In the genomic region with DNA sequence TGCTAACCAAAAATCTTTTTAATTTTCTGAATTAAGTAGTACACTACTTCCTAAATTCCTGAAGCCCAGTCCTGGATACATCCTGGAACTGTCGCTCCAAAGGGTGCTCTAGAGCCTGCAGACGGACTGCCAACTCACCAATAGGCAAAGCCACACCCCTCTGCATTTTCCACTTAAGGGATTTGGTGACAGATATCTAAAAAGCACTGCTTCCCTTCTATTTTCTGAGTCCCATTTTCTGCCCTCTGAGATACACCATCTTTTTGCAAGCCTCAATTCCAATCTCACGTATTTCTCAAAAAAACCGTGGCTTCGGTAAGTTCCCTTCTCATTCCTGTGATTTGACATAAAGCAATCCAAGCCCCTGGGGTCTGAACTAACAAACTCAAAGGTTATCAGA, we compare ENCODE assay signal across 8 mouse cellular contexts. TPM values are rescaled to one million over a fixed set of nuclear protein-coding genes. Genes with fewer than 3 reads are reported as not detected.
DNase-seq lines count a peak whose midpoint lies in the region; ATAC-seq and TF ChIP-seq lines count a peak whose summit lies in the region.

No protein-coding gene starts in this region.

- TF ChIP-seq CTCF in layer of hippocampus, adult 2 months (conservative IDR thresholded peaks at IDR 0.05), result no peak
- TF ChIP-seq CTCF in intestine, postnatal 0 days (IDR thresholded peaks at IDR 0.05; ENCODE audit: low read depth), result no peak

- no peak for ATAC-seq in embryonic facial prominence, embryonic 12.5 days (ENCODE audit: insufficient number of reproducible peaks, insufficient read depth, low FRiP score, low TSS enrichment)
- ATAC-seq in intestine, postnatal 0 days, result no peak

- peaks cover 9% of the 10 kb centered on the region; the same call in 1 of the 2 replicates for H3K36me3 ChIP-seq in embryonic facial prominence, embryonic 12.5 days
- H3K36me3 ChIP-seq in intestine, postnatal 0 days (ENCODE audit: control insufficient read depth, insufficient read depth), result peaks cover 8% of the 10 kb centered on the region; the same call in 1 of the 2 replicates
- H3K36me3 ChIP-seq in midbrain, embryonic 10.5 days, result peaks cover 23% of the 10 kb centered on the region

- peak overlapping the region; percentile 86 for H3K9ac ChIP-seq in embryonic facial prominence, embryonic 12.5 days
- peak overlapping the region; percentile 81 for H3K9ac ChIP-seq in intestine, postnatal 0 days (ENCODE audit: low read depth, low read length)

- H3K27me3 ChIP-seq in embryonic facial prominence, embryonic 12.5 days, result no peaks in the 10 kb centered on the region
- H3K27me3 ChIP-seq in intestine, postnatal 0 days (replicated peaks; ENCODE audit: control insufficient read depth, insufficient read depth, low read length), result no peaks in the 10 kb centered on the region
- H3K27me3 ChIP-seq in midbrain, embryonic 10.5 days (ENCODE audit: low read depth, poor library complexity, severe bottlenecking), result no peaks in the 10 kb centered on the region

- WGBS in embryonic facial prominence, embryonic 12.5 days, result 1% methylated on average over 5 of the region's 5 CpGs
- under 1% methylated on average over 5 of the region's 5 CpGs for WGBS in intestine, postnatal 0 days
- WGBS in midbrain, embryonic 10.5 days, result 3% methylated on average over 5 of the region's 5 CpGs

- H3K4me1 ChIP-seq in embryonic facial prominence, embryonic 12.5 days, result peaks cover 15% of the 10 kb centered on the region
- no peaks in the 10 kb centered on the region; the same call in 1 of the 2 replicates for H3K4me1 ChIP-seq in intestine, postnatal 0 days (replicated peaks; ENCODE audit: control insufficient read depth, insufficient read depth, low read length)
- peaks cover 25% of the 10 kb centered on the region for H3K4me1 ChIP-seq in midbrain, embryonic 10.5 days

- peak overlapping the region; percentile 88 for H3K4me3 ChIP-seq in layer of hippocampus, adult 2 months
- H3K4me3 ChIP-seq in embryonic facial prominence, embryonic 12.5 days, result peak overlapping the region; percentile 77
- H3K4me3 ChIP-seq in intestine, postnatal 0 days (ENCODE audit: low read depth, low read length), result peak overlapping the region; percentile 91
- peak overlapping the region; percentile 80 for H3K4me3 ChIP-seq in midbrain, embryonic 10.5 days

- DNase-seq in layer of hippocampus, adult 2 months (ENCODE audit: low spot score in 2 of 2), result no peak
- DNase-seq in layer of hippocampus, postnatal 36 days, result no peak
- DNase-seq in midbrain, embryonic 10.5 days (ENCODE audit: low spot score), result no peak
- no peak for DNase-seq in urinary bladder, postnatal 14 days (ENCODE audit: low spot score)
- DNase-seq in frontal cortex, postnatal 10 days (ENCODE audit: low spot score in 2 of 2), result no peak
- no peak for DNase-seq in spleen, adult 18-20 months

- H3K4me2 ChIP-seq in embryonic facial prominence, embryonic 12.5 days (replicated peaks), result peak overlapping the region; percentile 73
- peak overlapping the region; percentile 60 for H3K4me2 ChIP-seq in intestine, postnatal 0 days (replicated peaks; ENCODE audit: low read depth)

- H3K27ac ChIP-seq in layer of hippocampus, adult 2 months, result peak overlapping the region; percentile 83
- peak overlapping the region; percentile 75; the same call in 1 of the 2 replicates for H3K27ac ChIP-seq in embryonic facial prominence, embryonic 12.5 days
- peak overlapping the region; percentile 88; the same call in 1 of the 2 replicates for H3K27ac ChIP-seq in intestine, postnatal 0 days (ENCODE audit: low read depth, low read length)
- peak overlapping the region; percentile 95 for H3K27ac ChIP-seq in midbrain, embryonic 10.5 days (replicated peaks)

- no peaks in the 10 kb centered on the region for H3K9me3 ChIP-seq in embryonic facial prominence, embryonic 12.5 days
- no peaks in the 10 kb centered on the region for H3K9me3 ChIP-seq in intestine, postnatal 0 days (ENCODE audit: control insufficient read depth)
- H3K9me3 ChIP-seq in midbrain, embryonic 10.5 days (replicated peaks), result no peaks in the 10 kb centered on the region

RNA-seq across cellular contexts. Expression of a gene that starts 0.7 kb away (rescaled TPM):
- 10 to 100 TPM; 61.8 to 63.1 TPM for total RNA-seq in layer of hippocampus, adult 2 months (2021)
- 10 to 100 TPM; 67.1 TPM for total RNA-seq in layer of hippocampus, postnatal 36 days (2021)
- 359 and 369 TPM in 2 replicates for polyA plus RNA-seq in embryonic facial prominence, embryonic 12.5 days (2016; fragmentation: Nextera tagmentation; extraction: Ambion mirVana)
- 259 and 278 TPM in 2 replicates for polyA plus RNA-seq in intestine, postnatal 0 days (2015; fragmentation: Nextera tagmentation; extraction: Ambion mirVana)
- polyA plus RNA-seq in midbrain, embryonic 10.5 days (2016; fragmentation: Nextera tagmentation; extraction: Ambion mirVana), result 327 and 345 TPM in 2 replicates

RNA-seq across cellular contexts. Expression of a gene that starts 21.7 kb away (rescaled TPM):
- total RNA-seq in layer of hippocampus, adult 2 months (2021), result 100 to 1,000 TPM; 341 to 352 TPM
- 100 to 1,000 TPM; 327 to 329 TPM for total RNA-seq in layer of hippocampus, postnatal 36 days (2021)
- 842 and 900 TPM in 2 replicates for polyA plus RNA-seq in embryonic facial prominence, embryonic 12.5 days (2016; fragmentation: Nextera tagmentation; extraction: Ambion mirVana)
- 579 and 584 TPM in 2 replicates for polyA plus RNA-seq in intestine, postnatal 0 days (2015; fragmentation: Nextera tagmentation; extraction: Ambion mirVana)
- polyA plus RNA-seq in midbrain, embryonic 10.5 days (2016; fragmentation: Nextera tagmentation; extraction: Ambion mirVana), result 751 and 868 TPM in 2 replicates
